In the genomic region with DNA sequence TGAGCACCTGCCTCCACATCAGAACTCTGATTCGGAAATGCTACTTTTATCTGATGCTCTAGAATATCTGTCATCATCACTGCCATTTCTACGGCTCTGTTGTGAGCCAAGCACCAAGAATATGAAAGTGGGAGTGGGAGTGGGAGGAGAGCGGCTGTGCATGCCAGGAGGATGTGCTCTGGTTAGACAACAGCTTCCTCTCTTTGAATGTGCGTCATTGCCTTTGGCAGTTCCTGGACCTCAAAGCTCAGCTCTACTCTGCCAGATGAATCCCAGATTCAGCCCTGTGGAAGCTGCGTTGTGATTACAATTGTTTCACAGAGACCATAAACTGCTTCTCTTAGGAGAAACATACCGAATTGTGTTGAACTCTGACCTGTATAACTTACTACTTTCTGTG, we compare ENCODE assay signal across 9 mouse cellular contexts.
DNase-seq lines count a peak whose midpoint lies in the region; ATAC-seq and TF ChIP-seq lines count a peak whose summit lies in the region.
"Had no signal": no experiment of that assay in that cellular context is flagged by ENCODE, and none has a peak within 500 bp of the region (broad histone marks: within the 10 kb centered on the region; RNA-seq: fewer than 3 reads in every experiment).

No protein-coding gene starts in this region.

- H3K4me1 ChIP-seq in stomach, postnatal 0 days (replicated peaks; ENCODE audit: control insufficient read depth, insufficient read depth): 0 out of 2 replicates have a peak, but pooled peaks cover 2% of the 10 kb centered on the region
- H3K4me1 ChIP-seq in forebrain, embryonic 10.5 days: peaks cover 16% of the 10 kb centered on the region

- H3K27me3 ChIP-seq in stomach, postnatal 0 days (ENCODE audit: control insufficient read depth, insufficient read depth, low read length): no peaks in the 10 kb centered on the region
- H3K27me3 ChIP-seq in forebrain, embryonic 10.5 days (ENCODE audit: poor library complexity, severe bottlenecking): no peaks in the 10 kb centered on the region

- ATAC-seq in stomach, postnatal 0 days (ENCODE audit: low FRiP score, low TSS enrichment): peak; percentile 33; the same call in 1 of the 2 replicates

- no peaks in the 10 kb centered on the region for H3K36me3 ChIP-seq in stomach, postnatal 0 days (ENCODE audit: control insufficient read depth, insufficient read depth, low read length)
- H3K36me3 ChIP-seq in forebrain, embryonic 10.5 days (replicated peaks): no peaks in the 10 kb centered on the region

- no peaks in the 10 kb centered on the region for H3K9me3 ChIP-seq in stomach, postnatal 0 days (ENCODE audit: control insufficient read depth, low read length)
- no peaks in the 10 kb centered on the region for H3K9me3 ChIP-seq in forebrain, embryonic 10.5 days

- H3K9ac ChIP-seq in stomach, postnatal 0 days (ENCODE audit: low read length): no peak overlapping the region
- H3K9ac ChIP-seq: liver, embryonic 14.5 days had no signal

- TF ChIP-seq CTCF in stomach, postnatal 0 days (IDR thresholded peaks at IDR 0.05; ENCODE audit: low read depth): no peak

- H3K4me3 ChIP-seq in stomach, postnatal 0 days (ENCODE audit: low read depth, low read length): no peak overlapping the region
- H3K4me3 ChIP-seq in forebrain, embryonic 10.5 days: no peak overlapping the region

- DNase-seq in embryo, embryonic 11 days: peak; percentile 12
- DNase-seq in embryo, embryonic 9.5 days (ENCODE audit: extremely low spot score): no peak
- peak; percentile 15 for DNase-seq in urinary bladder, postnatal 14 days (ENCODE audit: low spot score)
- DNase-seq in urinary bladder, postnatal 36 days (ENCODE audit: low spot score in 2 of 2): no peak
- DNase-seq in layer of hippocampus, postnatal 25 days (ENCODE audit: extremely low spot score in 1 of 2, low spot score in 1 of 2): peak; percentile 9 to 19
- DNase-seq in stomach, postnatal 0 days (ENCODE audit: low spot score): no peak
- DNase-seq in adipocyte (ENCODE audit: low spot score): no peak
- no peak for DNase-seq in forebrain, embryonic 10.5 days (ENCODE audit: extremely low spot score, low spot score)

- no peak overlapping the region for H3K27ac ChIP-seq in stomach, postnatal 0 days (replicated peaks)
- H3K27ac ChIP-seq in forebrain, embryonic 10.5 days: no peak overlapping the region
- H3K27ac ChIP-seq: liver, embryonic 14.5 days had no signal

- H3K4me2 ChIP-seq in stomach, postnatal 0 days (replicated peaks; ENCODE audit: low read depth): no peak overlapping the region

- TF ChIP-seq EP300 in stomach, postnatal 0 days (optimal IDR thresholded peaks at IDR 0.05): no peak

- 53% methylated on average over 6 of the region's 6 CpGs for WGBS in stomach, postnatal 0 days
- WGBS in forebrain, embryonic 10.5 days: 71% methylated on average over 6 of the region's 6 CpGs

Comparison
In these comparisons a context has a peak if more than half of its experiments do, and no peak if none do; other contexts are left out.
1. DNase-seq: peak in embryo, embryonic 11 days (single experiment), urinary bladder, postnatal 14 days (single experiment) and layer of hippocampus, postnatal 25 days (2 of 2); none in embryo, embryonic 9.5 days (single experiment), urinary bladder, postnatal 36 days (0 of 2), stomach, postnatal 0 days (single experiment), adipocyte (single experiment) and forebrain, embryonic 10.5 days (single experiment).